8 mouse cellular contexts compared by ENCODE assay signal in genomic region chr4:89295441-89296220, GRCm38 (mm10). TPM values are rescaled to one million over a fixed set of nuclear protein-coding genes. Genes with fewer than 3 reads are reported as not detected.
DNase-seq lines count a peak whose midpoint lies in the region; ATAC-seq and TF ChIP-seq lines count a peak whose summit lies in the region.

No protein-coding gene starts in this region.

- no peak for TF ChIP-seq EP300 in lung, postnatal 0 days (IDR thresholded peaks at IDR 0.05)

- H3K4me3 ChIP-seq in lung, postnatal 0 days (ENCODE audit: low read depth, low read length): peak overlapping the region; percentile 72
- peak overlapping the region; percentile 53 for H3K4me3 ChIP-seq in neural tube, embryonic 11.5 days (ENCODE audit: low read depth, low read length)

- H3K4me1 ChIP-seq in lung, postnatal 0 days (ENCODE audit: insufficient read depth, low read depth, low read length): no peaks in the 10 kb centered on the region
- peaks cover 8% of the 10 kb centered on the region; the same call in 1 of the 2 replicates for H3K4me1 ChIP-seq in neural tube, embryonic 11.5 days (ENCODE audit: control insufficient read depth, insufficient read depth, low read length)

- H3K4me2 ChIP-seq in lung, postnatal 0 days (replicated peaks; ENCODE audit: low read depth, low read length): peak overlapping the region; percentile 95
- peak overlapping the region; percentile 87 for H3K4me2 ChIP-seq in neural tube, embryonic 11.5 days (ENCODE audit: low read depth)

- no peak overlapping the region for H3K27ac ChIP-seq in lung, postnatal 0 days (ENCODE audit: low read length)
- H3K27ac ChIP-seq in neural tube, embryonic 11.5 days (ENCODE audit: low read depth, low read length): no peak overlapping the region

- peaks cover 49% of the 10 kb centered on the region for H3K27me3 ChIP-seq in lung, postnatal 0 days (replicated peaks; ENCODE audit: insufficient read depth, low read length)
- peaks cover 91% of the 10 kb centered on the region for H3K27me3 ChIP-seq in neural tube, embryonic 11.5 days (ENCODE audit: control insufficient read depth, insufficient read depth, low read length)

- H3K9me3 ChIP-seq in lung, postnatal 0 days (ENCODE audit: low read length): no peaks in the 10 kb centered on the region
- H3K9me3 ChIP-seq in neural tube, embryonic 11.5 days (ENCODE audit: control insufficient read depth, low read length): no peaks in the 10 kb centered on the region

- peak; percentile 57 for DNase-seq in embryo, embryonic 10 days (ENCODE audit: low spot score)
- no peak for DNase-seq in embryo, embryonic 9.5 days (ENCODE audit: extremely low spot score)
- DNase-seq in lung, postnatal 0 days (ENCODE audit: low spot score): no peak
- no peak for DNase-seq in lung, postnatal 14 days
- DNase-seq in kidney, postnatal 4 days: peak; percentile 44 to 56
- DNase-seq in neural tube, embryonic 11.5 days (ENCODE audit: low spot score): peak; percentile 53
- DNase-seq in layer of hippocampus, adult 9-11 months: no peak
- DNase-seq in right cerebral cortex, postnatal 4 days: no peak

- H3K36me3 ChIP-seq in lung, postnatal 0 days (ENCODE audit: insufficient read depth, low read length): no peaks in the 10 kb centered on the region
- no peaks in the 10 kb centered on the region for H3K36me3 ChIP-seq in neural tube, embryonic 11.5 days (ENCODE audit: control insufficient read depth, insufficient read depth, low read length)

- no peak overlapping the region; the same call in 1 of the 2 replicates for H3K9ac ChIP-seq in lung, postnatal 0 days (replicated peaks; ENCODE audit: low read depth)
- no peak overlapping the region for H3K9ac ChIP-seq in neural tube, embryonic 11.5 days (ENCODE audit: low read length)

- no peak for TF ChIP-seq CTCF in lung, postnatal 0 days (IDR thresholded peaks at IDR 0.05)

- 5% methylated on average over 31 of the region's 31 CpGs for WGBS in lung, postnatal 0 days
- under 1% methylated on average over 31 of the region's 31 CpGs for WGBS in neural tube, embryonic 11.5 days

- peak; percentile 51 for ATAC-seq in lung, postnatal 0 days
- ATAC-seq in neural tube, embryonic 11.5 days (ENCODE audit: insufficient read depth, low FRiP score, low TSS enrichment): no peak; the same call in 1 of the 2 replicates

RNA-seq across cellular contexts. Expression of gene Cdkn2a, which starts 1.2 kb away (rescaled TPM):
- not detected in 2 replicates for polyA plus RNA-seq in lung, postnatal 0 days (2015; fragmentation: Nextera tagmentation; extraction: Ambion mirVana)
- polyA plus RNA-seq in neural tube, embryonic 11.5 days (2014; fragmentation: Nextera tagmentation; extraction: Ambion mirVana): not detected in 2 replicates

RNA-seq across cellular contexts. Expression of gene Cdkn2b, which starts 15.2 kb away (rescaled TPM):
- 92.2 and 108 TPM in 2 replicates for polyA plus RNA-seq in lung, postnatal 0 days (2015; fragmentation: Nextera tagmentation; extraction: Ambion mirVana)
- 0.46 and 0.76 TPM in 2 replicates for polyA plus RNA-seq in neural tube, embryonic 11.5 days (2014; fragmentation: Nextera tagmentation; extraction: Ambion mirVana)

Comparison
In these comparisons a context has a peak if more than half of its experiments do, and no peak if none do; other contexts are left out.
1. DNase-seq: peak in embryo, embryonic 10 days (single experiment), kidney, postnatal 4 days (2 of 2) and neural tube, embryonic 11.5 days (single experiment); none in embryo, embryonic 9.5 days (single experiment), lung, postnatal 0 days (single experiment), lung, postnatal 14 days (single experiment), layer of hippocampus, adult 9-11 months (single experiment) and right cerebral cortex, postnatal 4 days (single experiment).
2. RNA of gene Cdkn2b, which starts 15.2 kb away (polyA plus RNA-seq): 92.2 to 108 TPM in lung, postnatal 0 days; 0.46 to 0.76 TPM in neural tube, embryonic 11.5 days; every median in the first group is over 10 times any median in the second.